Mouse (Mus musculus) hematopoietic stem cell, adult 5-6 weeks (primary cell): ENCODE results near the gene Gm10118. TPM values are rescaled to one million over a fixed set of nuclear protein-coding genes. Genes with fewer than 3 reads are reported as not detected.

Source experiments
- ATAC-seq, 2 experiments: fragments of 125-278 bp in 1 of 2; replicated peaks in 1 of 2; 2 replicates each; pipeline ENCODE4 v1.8.0; 2016 to 2017; ENCODE audit warnings: inconsistent platforms in 2 of 2, mild to moderate bottlenecking in 2 of 2, moderate number of reproducible peaks in 2 of 2, low read depth in 1 of 2, moderate TSS enrichment in 1 of 2; ENCODE audit not compliant: low FRiP score in 2 of 2, poor library complexity in 2 of 2, severe bottlenecking in 2 of 2, insufficient read depth in 1 of 2, low TSS enrichment in 1 of 2
- total RNA-seq: library from RNA; stranded (forward); fragments of 172-1452, 232-1000 nt; gene quantifications from 2 replicates; pipeline ENCODE4 v1.2.3, GENCODE M21; 2017

The Gm10118 gene
- total RNA-seq, result not detected in 2 replicates

- ATAC-seq, result no peak
These were observed at the start of gene Gm10118 for GRCm38 (mm10) chr10:63927334-63927733. TSS of gene Gm10118 (minus strand) at chr10:63927434.

DNA sequence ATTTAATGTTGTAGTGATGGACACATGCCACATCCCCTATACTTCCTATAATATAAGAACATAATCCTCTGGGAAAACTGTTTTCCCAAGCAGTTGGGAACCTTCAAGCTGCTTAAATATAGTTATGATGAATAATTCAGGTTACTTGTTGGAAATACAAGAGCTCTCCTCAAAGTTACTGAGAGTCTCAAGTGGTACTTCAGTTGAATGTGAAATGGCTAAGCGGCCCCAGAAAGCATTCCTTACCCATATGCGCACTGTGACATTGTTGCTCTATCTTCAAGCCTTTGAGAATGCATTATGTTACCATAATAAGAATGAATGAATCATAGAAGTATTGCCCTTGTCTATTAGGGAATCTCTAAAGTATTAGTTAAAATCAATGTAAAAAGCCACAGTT lies 45.1 kb upstream of the Gm10118 start:
- no peak for ATAC-seq

- no peak for ATAC-seq
These were observed 27.2 kb upstream of the Gm10118 start for GRCm38 (mm10) chr10:63954308-63954930.

DNA sequence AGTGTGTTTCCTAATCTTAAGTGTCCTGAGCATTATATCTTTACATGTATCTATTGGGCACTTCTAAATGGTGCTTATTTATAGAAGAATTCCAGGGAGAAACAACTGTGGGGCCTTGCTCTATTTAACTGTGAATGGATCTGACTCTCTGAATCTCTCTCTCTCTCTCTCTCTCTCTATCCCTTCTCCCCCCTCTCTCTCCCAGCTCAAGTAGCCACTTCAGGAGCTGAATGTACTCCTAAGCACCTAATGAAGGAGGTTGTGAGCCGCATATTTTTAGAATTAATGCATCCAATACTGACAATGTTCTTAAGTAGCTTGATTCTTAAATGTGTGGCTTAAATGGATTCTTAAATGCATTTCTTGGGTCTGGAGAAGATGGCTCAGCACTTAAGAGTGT lies 24.2 kb upstream of the Gm10118 start:
- ATAC-seq, result no peak

GRCm38 (mm10) chr10:63950867-63951266 lies 23.6 kb upstream of the Gm10118 start:
- ATAC-seq, result no peak

DNA sequence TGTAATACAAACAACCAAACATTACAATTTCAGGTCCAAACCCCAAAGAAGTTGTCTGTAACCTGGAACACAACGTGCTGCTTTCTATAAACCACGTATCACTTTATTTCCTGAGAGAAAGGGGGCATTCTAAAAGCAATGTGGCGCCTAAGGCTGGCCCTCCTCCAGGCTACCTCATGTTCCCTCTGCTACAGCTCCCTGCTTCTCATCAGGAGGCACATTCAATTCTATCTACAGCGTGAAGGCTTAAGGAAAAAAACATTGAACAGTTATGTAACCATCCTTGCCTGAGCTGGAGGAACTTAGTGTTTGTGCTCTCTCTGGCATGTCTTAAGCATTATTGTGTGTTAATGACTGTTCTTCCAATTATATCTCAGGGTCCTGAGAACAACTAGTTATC lies 20.0 kb upstream of the Gm10118 start:
- no peak for ATAC-seq

- no peak for ATAC-seq
These were observed 18.3 kb upstream of the Gm10118 start for GRCm38 (mm10) chr10:63945534-63945933.

- ATAC-seq, result no peak
These were observed 6.7 kb upstream of the Gm10118 start for GRCm38 (mm10) chr10:63933946-63934345.

DNA sequence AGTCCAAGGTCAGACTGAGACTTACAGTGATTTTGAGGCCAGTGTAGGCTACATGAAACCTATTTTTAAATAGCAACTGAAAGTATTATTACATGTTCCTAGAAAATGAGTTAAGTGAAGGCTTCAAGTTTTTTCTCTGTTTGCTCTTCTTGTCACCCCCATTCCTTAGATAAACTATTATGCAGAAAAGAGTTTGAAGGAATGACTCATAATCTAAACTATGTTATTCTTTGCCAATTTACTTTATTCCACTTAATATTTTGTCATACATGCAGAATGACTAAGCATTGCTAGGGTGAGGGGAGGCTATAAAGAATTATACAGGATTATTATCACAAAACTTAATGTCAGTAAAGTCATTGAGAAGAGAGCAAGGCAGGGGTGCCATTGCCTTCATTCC lies 18.4 kb downstream of the Gm10118 start:
- ATAC-seq, result no peak

DNA sequence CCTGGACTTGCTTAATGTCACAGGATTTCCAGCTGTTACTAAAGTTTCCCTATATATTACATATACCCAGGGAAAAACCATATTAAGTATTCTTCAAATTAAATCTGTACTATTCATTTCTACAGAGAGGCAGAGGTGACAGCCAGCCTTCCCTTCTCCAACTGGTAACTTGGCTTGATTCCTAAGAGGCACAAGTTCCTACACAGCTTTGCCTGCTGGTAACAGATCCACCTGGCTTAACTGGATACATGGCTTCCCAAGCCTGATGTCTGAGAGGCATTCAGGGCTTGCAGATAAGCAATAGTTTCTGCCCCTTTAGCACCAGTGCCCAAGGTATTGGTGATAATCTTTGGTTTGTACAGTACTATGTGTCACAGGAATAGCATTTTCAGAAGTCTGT lies 27.3 kb downstream of the Gm10118 start:
- no peak for ATAC-seq

GRCm38 (mm10) chr10:63894612-63895011 lies 32.6 kb downstream of the Gm10118 start:
- ATAC-seq, result no peak

DNA sequence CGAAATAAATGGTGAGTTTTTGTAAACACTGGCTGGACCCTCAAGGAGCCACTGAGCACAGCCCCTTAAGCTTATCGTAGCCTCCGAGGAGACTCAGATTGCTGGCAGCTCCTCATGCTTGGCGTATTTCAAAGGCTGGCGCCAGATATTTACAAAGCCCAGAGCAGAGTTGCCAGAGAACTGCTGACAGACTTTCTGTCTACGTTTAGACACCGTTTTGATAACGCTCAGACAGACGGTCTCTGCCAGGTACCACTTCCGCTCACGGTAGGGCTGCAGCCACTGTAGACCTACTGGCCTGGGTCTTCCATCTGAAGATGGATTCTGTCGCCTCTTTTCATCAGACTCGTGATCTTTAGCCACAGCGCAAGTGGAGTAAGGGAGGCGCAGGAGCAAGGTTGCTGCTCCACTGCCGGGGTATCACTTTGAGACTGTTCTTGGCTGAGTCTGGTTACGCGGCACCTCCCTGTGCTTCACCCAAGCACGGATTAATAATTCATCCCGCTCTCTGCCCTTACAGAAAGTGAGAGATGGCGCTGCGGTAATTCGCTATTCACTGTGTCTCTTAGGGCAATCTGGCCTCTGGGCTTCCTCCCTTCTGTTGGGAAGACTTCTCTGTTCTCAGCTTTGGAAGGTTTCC lies 40.7 kb downstream of the Gm10118 start:
- no peak for ATAC-seq

- no peak for ATAC-seq
These were observed 46.8 kb downstream of the Gm10118 start for GRCm38 (mm10) chr10:63880462-63880903.

Other genes with a start within 250 kb of the Gm10118 start
- not detected in 2 replicates for gene Lrrtm3, start 162.8 kb upstream of the Gm10118 start, total RNA-seq